Mouse (Mus musculus) liver, embryonic 16.5 days (tissue): ENCODE results near the gene Phf21a. TPM values are rescaled to one million over a fixed set of nuclear protein-coding genes. Genes with fewer than 3 reads are reported as not detected.
"Not testable (repeated sequence)": the region's sequence is repeated elsewhere in the genome, so short reads cannot be mapped to it uniquely, and the experiment has no call there.

Source experiments
- ATAC-seq: fragments of 200-750 bp; cut with Nextera tagmentation; 2 replicates; pipeline ENCODE4 v1.8.0; 2017; ENCODE audit warnings: low read depth, mild to moderate bottlenecking, moderate number of reproducible peaks, moderate library complexity
- H3K27ac ChIP-seq: fragments of 300-500 bp; sonication (generic); 2 replicates; pipeline ENCODE4 v1.5.1; 2014; ENCODE audit warnings: mild to moderate bottlenecking, low read length
- H3K27me3 ChIP-seq: fragments of 300-500 bp; sonication (generic); 2 replicates; pipeline ENCODE4 v1.6.1; 2014; ENCODE audit warnings: low read depth, low read length, mixed read lengths; ENCODE audit not compliant: control insufficient read depth, insufficient read depth
- H3K36me3 ChIP-seq: fragments of 300-500 bp; sonication (generic); 2 replicates; pipeline ENCODE4 v1.6.1; 2014; ENCODE audit warnings: mild to moderate bottlenecking; ENCODE audit not compliant: control insufficient read depth, insufficient read depth
- H3K4me1 ChIP-seq: fragments of 300-500 bp; sonication (generic); 2 replicates; pipeline ENCODE4 v1.6.1; 2014; ENCODE audit warnings: low read depth, low read length, mixed read lengths; ENCODE audit not compliant: control insufficient read depth
- H3K4me2 ChIP-seq: fragments of 300-500 bp; sonication (generic); 2 replicates; pipeline ENCODE4 v1.6.1; 2014; ENCODE audit warnings: low read depth, low read length, mixed read lengths
- H3K4me3 ChIP-seq: fragments of 300-500 bp; sonication (generic); 2 replicates; pipeline ENCODE4 v1.5.1; 2014; ENCODE audit warnings: low read depth, mild to moderate bottlenecking, low read length
- H3K9ac ChIP-seq: fragments of 300-500 bp; sonication (generic); 2 replicates; pipeline ENCODE4 v1.6.1; 2014; ENCODE audit warnings: low read depth, low read length
- H3K9me3 ChIP-seq: fragments of 300-500 bp; sonication (generic); replicated peaks from 2 replicates; pipeline ENCODE4 v1.6.1; 2016; ENCODE audit warnings: low read length; ENCODE audit not compliant: control insufficient read depth
- WGBS: fragments of 180-500 bp; shearing (Covaris S2); extraction: QIAGEN DNeasy Blood & Tissue Kit; methylation state at CpG from one replicate; pipeline ENCODE4 v1.1.7; 2014; ENCODE audit not compliant: insufficient replicate concordance; 5-methylcytosine and 5-hydroxymethylcytosine counted together
- polyA plus RNA-seq: library from polyadenylated mRNA; unstranded; fragments of >200 nt; fragmentation: Nextera tagmentation; extraction: Ambion mirVana; gene quantifications from 2 replicates; pipeline ENCODE4 v1.2.1, GENCODE M21; 2015

Phf21a gene
- polyA plus RNA-seq, 1 experiment from 2014 or later: 2.8 TPM

- H3K4me1 ChIP-seq, H3K4me3 ChIP-seq, ATAC-seq, H3K4me2 ChIP-seq, H3K9ac ChIP-seq, H3K36me3 ChIP-seq, H3K9me3 ChIP-seq, H3K27me3 ChIP-seq, H3K27ac ChIP-seq: not testable (repeated sequence)
- WGBS: 63% methylated on average over 5 of the region's 5 CpGs
Measured at GRCm38 (mm10) chr2:92147925-92148750, 55.2 kb downstream of the Phf21a start.

DNA sequence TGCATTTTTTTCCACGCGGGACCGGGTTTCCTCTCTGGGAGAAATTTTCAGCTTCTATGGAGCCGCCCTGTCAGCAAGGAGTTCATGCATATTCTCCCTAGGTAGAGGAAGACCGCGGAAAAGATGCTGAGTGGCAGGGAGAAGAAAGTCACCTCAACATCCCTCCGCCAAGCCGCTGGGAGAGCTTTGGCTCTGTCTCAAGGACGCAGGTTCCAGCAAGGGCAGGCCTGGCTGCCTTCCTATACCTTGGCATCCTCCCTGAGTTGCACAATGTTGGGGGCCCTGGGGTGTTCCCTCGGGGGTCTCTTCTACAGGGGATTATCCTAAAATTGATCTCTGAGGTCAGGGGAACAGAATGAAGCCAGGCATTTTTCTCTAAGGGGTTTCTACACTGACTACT is 71.4 kb downstream of the Phf21a start:
- H3K4me1 ChIP-seq: no peaks in the 10 kb centered on the region
- no peaks in the 10 kb centered on the region for H3K27me3 ChIP-seq
- no peaks in the 10 kb centered on the region for H3K9me3 ChIP-seq
- H3K4me2 ChIP-seq: no peak overlapping the region
- no peak overlapping the region for H3K9ac ChIP-seq
- 58% methylated on average over 10 of the region's 10 CpGs for WGBS
- ATAC-seq: no peak
- H3K4me3 ChIP-seq: no peak overlapping the region
- no peak overlapping the region for H3K27ac ChIP-seq
- H3K36me3 ChIP-seq: no peaks in the 10 kb centered on the region

GRCm38 (mm10) chr2:92166950-92167349 is 74.0 kb downstream of the Phf21a start:
- no peak for ATAC-seq
- no peak overlapping the region for H3K4me2 ChIP-seq
- no peaks in the 10 kb centered on the region for H3K27me3 ChIP-seq
- no peak overlapping the region for H3K9ac ChIP-seq
- H3K4me1 ChIP-seq: no peaks in the 10 kb centered on the region
- H3K4me3 ChIP-seq: no peak overlapping the region
- 35% methylated on average over 7 of the region's 7 CpGs for WGBS
- H3K36me3 ChIP-seq: no peaks in the 10 kb centered on the region
- no peaks in the 10 kb centered on the region for H3K9me3 ChIP-seq
- H3K27ac ChIP-seq: no peak overlapping the region

GRCm38 (mm10) chr2:92171046-92171643 is 78.2 kb downstream of the Phf21a start:
- WGBS: 38% methylated on average over 8 of the region's 8 CpGs

DNA sequence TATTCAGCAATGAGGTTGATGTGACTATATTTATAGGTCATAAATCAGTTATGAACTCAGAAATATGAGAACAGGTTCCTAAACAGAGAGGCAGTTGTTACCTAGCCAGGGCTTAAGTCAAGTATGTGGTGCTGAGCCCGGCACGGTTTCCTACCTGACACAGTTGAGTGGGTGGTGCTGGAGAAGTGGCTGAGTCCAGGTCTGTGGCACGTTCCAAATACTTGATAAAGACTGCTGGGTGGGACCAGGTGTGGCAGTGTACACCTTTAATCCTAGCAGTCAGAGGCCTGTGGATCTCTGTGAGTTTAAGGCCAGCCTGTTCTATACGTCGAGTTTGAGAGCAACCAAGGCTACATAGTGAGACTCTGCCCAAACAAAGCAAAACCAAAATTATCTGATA is 79.4 kb downstream of the Phf21a start:
- Histone ChIP-seq H3K36me3 (no peaks in the 10 kb centered on the region), H3K4me2 (no peak overlapping the region), H3K9me3 (no peaks in the 10 kb centered on the region), H3K4me3 (no peak overlapping the region), H3K4me1 (no peaks in the 10 kb centered on the region; the same call in 1 of the 2 replicates), H3K9ac (no peak overlapping the region), H3K27ac (no peak overlapping the region), H3K27me3 (no peaks in the 10 kb centered on the region)
- 60% methylated on average over 5 of the region's 5 CpGs for WGBS
- ATAC-seq: no peak

More at GRCm38 (mm10) chr2:92171046-92171643, 78.2 kb downstream of the Phf21a start:
- no peak overlapping the region for H3K4me3 ChIP-seq
- H3K27ac ChIP-seq: no peak overlapping the region
- no peak overlapping the region for H3K4me2 ChIP-seq
- H3K9me3 ChIP-seq: no peaks in the 10 kb centered on the region
- no peaks in the 10 kb centered on the region for H3K36me3 ChIP-seq
- no peaks in the 10 kb centered on the region for H3K27me3 ChIP-seq
- no peak overlapping the region for H3K9ac ChIP-seq
- ATAC-seq: no peak
- H3K4me1 ChIP-seq: no peaks in the 10 kb centered on the region; the same call in 1 of the 2 replicates

GRCm38 (mm10) chr2:92173186-92173585 is 80.3 kb downstream of the Phf21a start:
- Histone ChIP-seq H3K4me3 (no peak overlapping the region), H3K36me3 (no peaks in the 10 kb centered on the region), H3K9me3 (no peaks in the 10 kb centered on the region), H3K4me2 (no peak overlapping the region), H3K9ac (no peak overlapping the region), H3K27ac (no peak overlapping the region), H3K4me1 (no peaks in the 10 kb centered on the region; the same call in 1 of the 2 replicates), H3K27me3 (no peaks in the 10 kb centered on the region)
- 63% methylated on average over 4 of the region's 4 CpGs for WGBS
- ATAC-seq: no peak

- H3K9me3 ChIP-seq: no peaks in the 10 kb centered on the region
- H3K36me3 ChIP-seq: no peaks in the 10 kb centered on the region
- H3K4me2 ChIP-seq: no peak overlapping the region
- H3K4me3 ChIP-seq: no peak overlapping the region
- peak; percentile 91 for ATAC-seq
- H3K9ac ChIP-seq: no peak overlapping the region
- WGBS: 21% methylated on average over 7 of the region's 7 CpGs
- H3K27me3 ChIP-seq: no peaks in the 10 kb centered on the region
- no peak overlapping the region for H3K27ac ChIP-seq
- no peaks in the 10 kb centered on the region; the same call in 1 of the 2 replicates for H3K4me1 ChIP-seq
Measured at GRCm38 (mm10) chr2:92174265-92174664, 81.3 kb downstream of the Phf21a start.

DNA sequence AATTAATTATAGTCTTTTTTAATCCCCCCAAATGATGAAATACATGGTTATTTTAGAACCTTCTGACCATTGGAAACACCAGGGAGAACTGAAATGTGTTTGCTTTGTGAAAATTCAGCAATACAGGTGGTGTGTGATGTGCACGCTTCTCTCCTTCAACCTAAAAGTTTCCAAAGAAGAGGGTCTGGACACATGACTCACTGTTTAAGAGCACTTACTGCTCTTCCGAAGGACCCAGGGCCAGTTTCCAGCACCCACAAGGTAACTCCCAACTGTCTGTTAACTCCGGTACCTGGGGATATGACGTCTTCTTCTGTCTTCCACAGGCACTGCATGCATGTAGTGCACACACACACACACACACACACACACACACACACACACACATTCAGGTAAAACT is 82.1 kb downstream of the Phf21a start:
- no peak overlapping the region for H3K27ac ChIP-seq
- H3K9me3 ChIP-seq: no peaks in the 10 kb centered on the region
- no peak overlapping the region for H3K4me3 ChIP-seq
- no peaks in the 10 kb centered on the region; the same call in 1 of the 2 replicates for H3K4me1 ChIP-seq
- H3K27me3 ChIP-seq: no peaks in the 10 kb centered on the region
- ATAC-seq: no peak
- no peaks in the 10 kb centered on the region for H3K36me3 ChIP-seq
- H3K9ac ChIP-seq: no peak overlapping the region
- WGBS: 78% methylated on average over 4 of the region's 4 CpGs
- H3K4me2 ChIP-seq: no peak overlapping the region

GRCm38 (mm10) chr2:92176292-92176691 is 83.4 kb downstream of the Phf21a start:
- no peaks in the 10 kb centered on the region for H3K27me3 ChIP-seq

More at GRCm38 (mm10) chr2:92176292-92176691, 83.4 kb downstream of the Phf21a start:
- H3K4me1 ChIP-seq: no peaks in the 10 kb centered on the region; the same call in 1 of the 2 replicates
- H3K9me3 ChIP-seq: no peaks in the 10 kb centered on the region
- no peak overlapping the region for H3K9ac ChIP-seq
- H3K36me3 ChIP-seq: no peaks in the 10 kb centered on the region
- no peak overlapping the region for H3K27ac ChIP-seq
- no peak overlapping the region for H3K4me3 ChIP-seq
- H3K4me2 ChIP-seq: no peak overlapping the region
- 40% methylated on average over 4 of the region's 4 CpGs for WGBS
- no peak for ATAC-seq
